8 mouse cellular contexts compared by ENCODE assay signal in the genomic region with DNA sequence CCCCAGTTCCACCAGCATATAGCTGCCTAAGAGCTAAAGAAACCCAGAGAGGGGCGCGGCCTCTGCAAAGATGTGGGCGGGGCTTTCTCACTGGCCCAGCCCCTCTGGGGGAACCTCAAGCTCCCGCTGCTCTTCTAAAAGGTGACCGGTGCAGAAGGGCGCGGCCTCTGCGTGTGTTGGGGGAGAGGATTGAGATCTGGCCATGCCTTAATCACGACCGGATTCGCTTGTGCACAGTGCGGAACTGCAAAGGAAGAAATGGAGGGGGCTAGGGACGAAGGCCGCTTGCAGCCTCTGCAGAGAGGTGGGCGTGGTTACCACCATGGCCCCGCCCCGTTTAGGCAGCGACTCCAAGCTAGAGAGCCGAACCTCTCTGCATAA. TPM values are rescaled to one million over a fixed set of nuclear protein-coding genes. Genes with fewer than 3 reads are reported as not detected.
DNase-seq lines count a peak whose midpoint lies in the region; ATAC-seq lines count a peak whose summit lies in the region.

No protein-coding gene starts in this region.

- H3K27me3 ChIP-seq in hindbrain, embryonic 12.5 days, result peaks cover 18% of the 10 kb centered on the region; the same call in 1 of the 2 replicates

- no peaks in the 10 kb centered on the region for H3K9me3 ChIP-seq in hindbrain, embryonic 12.5 days (replicated peaks)

- peak overlapping the region; percentile 90 for H3K9ac ChIP-seq in hindbrain, embryonic 12.5 days

- H3K27ac ChIP-seq in hindbrain, embryonic 12.5 days, result peak overlapping the region; percentile 79

- DNase-seq in Muller cell, postnatal 12 days (ENCODE audit: inconsistent ontology term), result peak; percentile 99
- peak; percentile 97 for DNase-seq in cerebellum, adult 9-11 months
- peak; percentile 91 to 94 for DNase-seq in frontal cortex, postnatal 10 days (ENCODE audit: low spot score in 2 of 2)
- DNase-seq in layer of hippocampus, postnatal 14 days (ENCODE audit: low spot score in 2 of 2), result peak; percentile 94 to 95
- peak; percentile 98 for DNase-seq in lung, postnatal 14 days
- peak; percentile 90 for DNase-seq in retina, adult 2 months (ENCODE audit: low read depth, low spot score)
- DNase-seq in thymus, postnatal 36 days, result peak; percentile 96 to 97

- peak overlapping the region; percentile 76 for H3K4me3 ChIP-seq in hindbrain, embryonic 12.5 days

- ATAC-seq in hindbrain, embryonic 12.5 days (ENCODE audit: low FRiP score), result peak; percentile 97

- 0% methylated on average over 19 of the region's 19 CpGs for WGBS in hindbrain, embryonic 12.5 days

- H3K4me2 ChIP-seq in hindbrain, embryonic 12.5 days (replicated peaks), result peak overlapping the region; percentile 87

- no peaks in the 10 kb centered on the region for H3K36me3 ChIP-seq in hindbrain, embryonic 12.5 days

- H3K4me1 ChIP-seq in hindbrain, embryonic 12.5 days, result peaks cover 19% of the 10 kb centered on the region

RNA-seq across cellular contexts. Expression of a gene that starts 0.3 kb away (rescaled TPM):
- 10.6 and 12.1 TPM in 2 replicates for polyA plus RNA-seq in hindbrain, embryonic 12.5 days (2016; fragmentation: Nextera tagmentation; extraction: Ambion mirVana)
- 10 to 100 TPM; 50.8 to 56.2 TPM for total RNA-seq in layer of hippocampus, postnatal 14 days (2021)

RNA-seq across cellular contexts. Expression of a gene that starts 41.5 kb away (rescaled TPM):
- polyA plus RNA-seq in hindbrain, embryonic 12.5 days (2016; fragmentation: Nextera tagmentation; extraction: Ambion mirVana), result 6.8 and 10.0 TPM in 2 replicates
- 100 to 1,000 TPM; 154 to 171 TPM for total RNA-seq in layer of hippocampus, postnatal 14 days (2021)

RNA-seq across cellular contexts. Expression of a gene that starts 49.0 kb away (rescaled TPM):
- polyA plus RNA-seq in hindbrain, embryonic 12.5 days (2016; fragmentation: Nextera tagmentation; extraction: Ambion mirVana), result not detected in 2 replicates
- not detected for total RNA-seq in layer of hippocampus, postnatal 14 days (2021)

RNA-seq across cellular contexts. Expression of a gene that starts 57.1 kb away (rescaled TPM):
- polyA plus RNA-seq in hindbrain, embryonic 12.5 days (2016; fragmentation: Nextera tagmentation; extraction: Ambion mirVana), result 59.5 and 59.8 TPM in 2 replicates
- total RNA-seq in layer of hippocampus, postnatal 14 days (2021), result 10 to 100 TPM; 32.8 to 35.4 TPM

Comparison
In these comparisons a context has a peak if more than half of its experiments do, and no peak if none do; other contexts are left out.
1. Peak in every context shown above with its lines: DNase-seq, ATAC-seq, H3K4me3 ChIP-seq and H3K27ac ChIP-seq.